Mouse (Mus musculus) midbrain, embryonic 10.5 days (tissue): Measurements from ENCODE around the gene Fam78b. TPM values are rescaled to one million over a fixed set of nuclear protein-coding genes. Genes with fewer than 3 reads are reported as not detected.

Experiments
- DNase-seq: peaks from one replicate; pipeline ENCODE4 v3.0.0-alpha.2; 2017; ENCODE audit warnings: low spot score
- H3K27ac ChIP-seq: fragments of 300-500 bp; sonication (generic); replicated peaks from 2 replicates; pipeline ENCODE4 v1.5.1; 2016; ENCODE audit warnings: mild to moderate bottlenecking
- H3K27me3 ChIP-seq: fragments of 300-500 bp; sonication (generic); 2 replicates; pipeline ENCODE4 v1.6.1; 2016; ENCODE audit warnings: low read depth, mild to moderate bottlenecking; ENCODE audit not compliant: poor library complexity, severe bottlenecking
- H3K36me3 ChIP-seq: fragments of 300-500 bp; sonication (generic); 2 replicates; pipeline ENCODE4 v1.6.1; 2016; ENCODE audit warnings: mild to moderate bottlenecking, moderate library complexity
- H3K4me1 ChIP-seq: fragments of 300-500 bp; sonication (generic); 2 replicates; pipeline ENCODE4 v1.6.1; 2016
- H3K4me3 ChIP-seq: fragments of 300-500 bp; sonication (generic); 2 replicates; pipeline ENCODE4 v1.5.1; 2016; ENCODE audit warnings: mild to moderate bottlenecking, moderate library complexity
- H3K9me3 ChIP-seq: fragments of 300-500 bp; sonication (generic); replicated peaks from 2 replicates; pipeline ENCODE4 v1.6.1; 2016; ENCODE audit warnings: mild to moderate bottlenecking
- WGBS: fragments of 180-500 bp; shearing (Covaris S2); methylation state at CpG from one replicate; pipeline ENCODE4 v1.1.7; 2016; 5-methylcytosine and 5-hydroxymethylcytosine counted together
- polyA plus RNA-seq: library from polyadenylated mRNA; unstranded; fragments of >200 nt; fragmentation: Nextera tagmentation; extraction: Ambion mirVana; gene quantifications from 2 replicates; pipeline ENCODE4 v1.2.1, GENCODE M21; 2016

Fam78b gene
- polyA plus RNA-seq, result 1.7 and 2.4 TPM in 2 replicates

DNA sequence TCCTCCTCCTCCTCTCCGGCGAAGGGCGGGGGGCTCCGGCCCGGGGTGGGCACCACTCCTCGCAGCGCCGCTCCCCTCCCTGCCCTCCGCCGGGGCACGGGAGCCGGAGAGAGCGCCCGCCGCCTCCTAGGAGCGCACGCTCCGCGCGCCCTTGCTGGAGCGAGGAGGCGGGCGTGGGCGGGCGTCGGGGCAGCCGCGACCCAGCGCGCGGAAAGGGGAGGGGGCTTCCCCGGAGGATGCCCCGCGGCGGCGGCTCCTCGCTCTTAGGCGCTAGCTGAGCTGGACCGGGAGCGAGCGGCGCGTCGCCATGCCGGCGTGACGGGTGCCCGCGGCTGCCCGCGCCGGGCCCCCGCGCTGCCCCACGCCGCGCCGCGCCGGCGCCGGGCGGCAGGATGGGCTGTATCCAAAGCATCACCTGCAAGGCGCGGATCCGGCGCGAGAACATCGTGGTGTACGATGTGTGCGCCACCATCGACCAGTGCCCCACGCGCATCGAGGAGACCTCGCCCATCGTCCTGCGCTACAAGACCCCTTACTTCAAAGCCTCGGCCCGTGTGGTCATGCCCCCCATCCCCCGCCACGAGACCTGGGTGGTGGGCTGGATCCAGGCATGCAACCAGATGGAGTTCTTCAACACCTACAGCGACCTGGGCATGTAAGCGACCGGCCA lies at the start of gene Fam78b:
TSS of gene Fam78b (plus strand) at position 244 of the 670 bp plus-strand sequence.
- WGBS, result under 1% methylated on average over 85 of the region's 85 CpGs
- peaks cover 39% of the 10 kb centered on the region for H3K27me3 ChIP-seq
- no peaks in the 10 kb centered on the region for H3K36me3 ChIP-seq
- no peaks in the 10 kb centered on the region for H3K9me3 ChIP-seq
- peak; percentile 51 for DNase-seq
- H3K4me3 ChIP-seq, result peak within 1 kb of the TSS; percentile 87
- peaks cover 30% of the 10 kb centered on the region for H3K4me1 ChIP-seq
- peak within 1 kb of the TSS; percentile 93 for H3K27ac ChIP-seq

DNA sequence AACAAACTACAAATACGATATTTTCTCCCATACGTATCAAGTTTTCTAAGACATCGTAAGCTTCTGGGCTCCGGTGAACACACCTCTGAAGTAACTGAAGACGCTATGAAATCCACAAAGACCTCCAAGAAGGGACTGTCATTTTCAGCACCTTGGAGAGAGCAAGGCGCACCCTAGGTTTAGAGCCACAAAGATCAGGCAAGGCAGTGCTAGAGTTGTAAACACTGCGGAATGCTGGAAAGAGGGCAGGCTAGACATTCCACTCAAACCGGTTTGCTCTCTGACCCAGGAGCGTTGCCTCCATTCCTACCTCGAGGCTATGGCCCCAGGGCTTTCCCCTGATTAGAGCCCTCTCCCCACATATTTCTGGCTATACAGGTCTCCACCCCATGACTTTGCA lies 36.7 kb upstream of the Fam78b start:
- no peak overlapping the region for H3K27ac ChIP-seq
- H3K36me3 ChIP-seq, result no peaks in the 10 kb centered on the region
- H3K27me3 ChIP-seq, result no peaks in the 10 kb centered on the region
- no peaks in the 10 kb centered on the region for H3K9me3 ChIP-seq
- no peak overlapping the region for H3K4me3 ChIP-seq
- WGBS, result 37% methylated on average over 10 of the region's 10 CpGs
- no peaks in the 10 kb centered on the region for H3K4me1 ChIP-seq
- peak; percentile 52 for DNase-seq

DNA sequence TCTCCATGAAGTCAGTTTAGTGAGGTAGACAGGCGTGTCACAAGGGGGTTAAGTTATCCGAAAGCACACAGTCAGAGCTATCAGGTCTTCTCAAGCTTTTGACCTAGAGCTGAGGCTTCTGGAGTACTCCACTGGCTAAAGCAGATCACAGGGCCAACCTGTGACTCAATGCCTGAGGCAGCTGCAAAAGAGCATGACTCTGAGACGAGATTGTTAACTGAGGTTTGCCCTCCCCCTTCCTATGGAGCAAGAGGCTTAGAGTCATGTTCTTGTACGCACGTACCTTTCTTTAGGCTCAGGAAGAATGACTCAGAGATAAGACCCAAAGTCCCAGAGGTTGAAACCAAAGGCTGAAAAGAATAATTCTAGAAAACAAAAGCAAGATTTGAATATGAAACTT lies 32.9 kb upstream of the Fam78b start:
- H3K36me3 ChIP-seq, result no peaks in the 10 kb centered on the region
- no peak overlapping the region for H3K4me3 ChIP-seq
- DNase-seq, result no peak
- H3K9me3 ChIP-seq, result no peaks in the 10 kb centered on the region
- no peaks in the 10 kb centered on the region for H3K27me3 ChIP-seq
- H3K4me1 ChIP-seq, result no peaks in the 10 kb centered on the region
- 82% methylated on average over 5 of the region's 5 CpGs for WGBS
- no peak overlapping the region for H3K27ac ChIP-seq

DNA sequence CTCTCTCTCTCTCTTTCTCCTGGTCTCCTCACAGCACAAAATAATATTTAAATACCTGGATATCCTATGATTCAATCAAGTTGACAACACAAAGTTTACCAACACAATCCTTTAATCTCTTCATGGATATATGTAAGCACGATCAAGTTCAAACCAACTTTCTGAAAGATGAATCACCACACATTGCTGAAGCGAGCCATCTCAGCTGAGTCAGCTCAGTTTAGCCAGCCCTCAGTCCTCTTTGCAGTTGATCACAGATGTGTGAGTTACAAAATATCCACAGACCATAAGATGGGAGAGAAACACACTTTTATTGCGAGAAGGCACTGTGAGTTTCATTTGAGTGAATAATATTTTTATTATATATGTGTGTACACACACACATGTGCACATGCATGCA lies 27.5 kb upstream of the Fam78b start:
- Histone ChIP-seq H3K27ac (no peak overlapping the region), H3K4me1 (no peaks in the 10 kb centered on the region), H3K36me3 (no peaks in the 10 kb centered on the region), H3K27me3 (no peaks in the 10 kb centered on the region), H3K9me3 (no peaks in the 10 kb centered on the region), H3K4me3 (no peak overlapping the region)
- no peak for DNase-seq
- WGBS, result 88% methylated on average over 3 of the region's 3 CpGs

DNA sequence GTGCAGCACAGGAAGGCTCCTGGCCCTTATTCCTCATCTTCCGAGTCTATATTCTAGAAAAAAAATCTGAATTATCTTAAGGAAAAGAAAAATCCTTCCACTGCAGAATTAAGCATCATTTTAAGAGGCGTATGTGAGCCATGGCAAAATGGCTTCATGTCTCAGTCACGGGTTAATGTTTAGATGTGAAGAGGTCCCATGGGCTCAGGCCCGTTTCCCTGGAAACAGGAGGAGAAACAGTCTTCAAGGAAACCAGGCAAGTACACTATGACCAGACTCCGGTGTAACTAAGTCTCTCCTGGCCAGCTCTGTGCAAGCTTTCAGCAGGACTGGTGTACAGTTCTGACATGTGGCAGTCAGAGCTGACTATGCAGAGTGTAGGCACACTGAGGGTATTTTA lies 22.6 kb upstream of the Fam78b start:
- 84% methylated on average over 5 of the region's 5 CpGs for WGBS
- no peaks in the 10 kb centered on the region for H3K9me3 ChIP-seq
- H3K4me1 ChIP-seq, result no peaks in the 10 kb centered on the region
- no peak overlapping the region for H3K4me3 ChIP-seq
- no peaks in the 10 kb centered on the region for H3K27me3 ChIP-seq
- no peak overlapping the region for H3K27ac ChIP-seq
- no peaks in the 10 kb centered on the region for H3K36me3 ChIP-seq
- DNase-seq, result no peak

DNA sequence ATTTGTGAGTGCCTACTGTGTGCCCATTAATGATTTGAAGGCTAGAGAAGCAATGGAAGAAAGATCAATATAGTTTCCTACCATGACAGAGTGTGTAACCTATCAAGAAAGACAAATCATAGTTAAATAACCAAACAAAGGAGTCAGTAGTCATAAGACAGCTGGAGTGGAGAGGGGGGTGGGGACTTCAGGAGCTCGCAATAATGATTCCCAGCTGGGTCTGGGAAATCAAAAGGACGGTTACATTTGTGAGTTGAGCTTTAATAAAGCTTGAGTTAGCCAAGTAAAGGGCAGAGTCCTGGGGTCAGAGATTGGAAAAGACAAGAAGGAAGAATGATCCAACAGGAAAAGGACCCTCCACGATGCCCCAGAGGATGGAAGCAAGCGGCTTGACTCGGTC lies 7.0 kb upstream of the Fam78b start:
- WGBS, result 80% methylated on average over 5 of the region's 5 CpGs
- H3K4me3 ChIP-seq, result no peak overlapping the region
- no peaks in the 10 kb centered on the region for H3K9me3 ChIP-seq
- H3K4me1 ChIP-seq, result no peaks in the 10 kb centered on the region
- DNase-seq, result no peak
- H3K27me3 ChIP-seq, result peaks cover 6% of the 10 kb centered on the region
- no peak overlapping the region for H3K27ac ChIP-seq
- H3K36me3 ChIP-seq, result no peaks in the 10 kb centered on the region

DNA sequence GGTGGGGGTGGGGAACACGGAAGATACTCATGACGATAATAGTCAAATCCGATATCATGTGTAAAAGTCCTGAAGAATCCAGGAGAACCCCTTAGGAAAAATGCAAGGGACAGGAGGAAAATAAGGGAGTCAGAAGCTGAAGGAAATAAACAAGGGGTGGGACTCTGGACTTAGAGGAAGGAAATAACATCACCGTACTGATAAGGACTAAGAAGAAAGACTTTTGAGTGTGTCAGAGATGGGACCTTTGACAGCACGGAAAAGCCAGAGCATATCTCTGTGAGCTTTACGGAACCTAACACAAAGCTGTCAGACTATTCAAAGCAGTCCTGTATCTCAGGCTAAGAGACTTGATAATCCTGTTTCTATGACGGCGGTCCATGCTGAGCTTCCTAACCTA lies 5.0 kb upstream of the Fam78b start:
- no peak for DNase-seq
- H3K4me1 ChIP-seq, result peaks cover 7% of the 10 kb centered on the region
- H3K9me3 ChIP-seq, result no peaks in the 10 kb centered on the region
- 92% methylated on average over 8 of the region's 8 CpGs for WGBS
- H3K27me3 ChIP-seq, result peaks cover 15% of the 10 kb centered on the region
- no peak overlapping the region for H3K27ac ChIP-seq
- H3K36me3 ChIP-seq, result no peaks in the 10 kb centered on the region
- no peak overlapping the region for H3K4me3 ChIP-seq

DNA sequence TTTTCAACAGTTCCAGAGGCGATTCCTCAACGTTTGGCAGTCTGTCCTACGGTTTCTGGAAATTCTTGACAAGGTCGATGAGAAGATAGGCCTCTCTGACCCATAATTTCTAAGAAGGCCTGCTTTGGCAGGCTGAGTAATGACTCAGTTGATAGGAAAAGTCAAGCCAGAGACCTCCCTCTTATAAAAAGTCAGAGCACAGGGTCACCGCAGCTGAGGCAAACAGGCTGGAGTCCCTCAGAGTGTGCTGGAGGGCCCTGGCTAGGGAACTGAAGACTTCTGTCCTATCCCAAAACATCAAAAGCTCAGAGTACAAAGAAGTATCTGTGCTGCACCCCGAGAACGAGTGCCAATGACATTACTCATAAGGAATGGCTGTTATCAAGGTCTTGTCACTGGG lies 4.4 kb upstream of the Fam78b start:
- DNase-seq, result no peak
- peaks cover 20% of the 10 kb centered on the region for H3K27me3 ChIP-seq
- peaks cover 11% of the 10 kb centered on the region for H3K4me1 ChIP-seq
- no peaks in the 10 kb centered on the region for H3K36me3 ChIP-seq
- H3K9me3 ChIP-seq, result no peaks in the 10 kb centered on the region
- no peak overlapping the region for H3K4me3 ChIP-seq
- 88% methylated on average over 7 of the region's 7 CpGs for WGBS
- no peak overlapping the region for H3K27ac ChIP-seq

DNA sequence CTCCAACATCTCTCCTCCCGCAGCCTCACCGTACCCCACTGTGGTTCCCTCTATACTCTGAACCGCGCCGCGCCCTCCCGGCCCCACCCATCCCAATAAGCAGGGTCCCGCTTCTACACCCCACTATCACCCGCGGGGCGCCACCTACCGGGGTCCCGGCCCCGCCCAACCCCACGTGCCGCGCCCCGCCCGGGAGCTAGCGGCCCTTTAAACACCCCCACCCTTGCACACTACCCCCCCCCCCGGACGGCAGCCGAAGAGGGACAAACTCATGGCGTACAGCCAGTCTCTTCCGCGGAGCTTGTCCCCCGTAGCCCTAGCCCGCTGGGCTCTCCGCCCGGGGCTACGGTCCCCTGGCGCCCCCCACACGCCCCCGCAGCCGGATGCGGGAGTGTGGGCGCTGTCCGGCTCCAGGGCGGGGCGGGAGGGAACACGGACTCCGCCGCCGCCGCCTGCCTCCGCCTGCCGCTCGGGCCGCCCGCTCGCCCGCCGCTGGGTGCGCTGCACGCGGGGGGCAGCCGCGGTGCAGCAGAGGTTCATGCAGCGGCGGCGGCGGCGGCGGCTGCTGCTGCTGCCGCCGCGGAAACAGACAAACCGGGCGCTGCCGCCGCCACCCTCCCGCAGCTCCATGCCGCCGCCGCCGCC lies 566 bp upstream of the Fam78b start:
- WGBS, result 0% methylated on average over 49 of the region's 76 CpGs
- no peaks in the 10 kb centered on the region for H3K36me3 ChIP-seq

DNA sequence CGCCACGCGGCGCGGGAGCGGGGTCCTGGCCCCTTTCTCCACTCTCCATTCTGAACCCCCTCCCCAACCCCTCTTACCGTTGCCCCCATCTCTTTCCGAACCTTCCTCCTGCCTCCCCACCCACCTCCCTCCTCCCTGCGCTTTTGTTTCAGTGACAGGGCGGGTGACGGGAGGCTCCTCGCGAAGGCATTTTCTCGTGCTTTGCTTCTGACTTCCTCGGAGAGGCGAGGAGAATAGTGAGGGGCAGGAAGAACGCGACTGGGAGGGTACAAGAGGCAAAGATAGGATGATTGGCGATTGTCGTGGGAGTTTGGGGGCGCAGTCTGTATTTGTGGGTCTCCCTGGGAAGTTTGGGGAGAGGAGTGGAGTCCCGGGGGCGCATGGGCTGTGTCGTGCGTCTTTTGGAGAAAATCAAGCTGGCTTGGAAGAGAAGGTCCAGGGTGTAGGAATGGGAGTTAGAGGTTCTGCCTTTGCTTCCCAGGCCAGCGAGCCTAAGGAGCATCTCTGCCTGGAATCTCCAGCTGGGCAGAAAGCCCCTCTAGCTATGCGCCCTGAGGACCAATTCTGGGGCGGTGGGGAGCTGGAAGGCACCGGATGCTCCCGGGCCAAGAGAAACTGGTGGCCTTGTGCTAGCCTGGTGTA lies 748 bp downstream of the Fam78b start:
- Histone ChIP-seq H3K27ac (peak overlapping the region; percentile 93), H3K36me3 (no peaks in the 10 kb centered on the region), H3K4me1 (peaks cover 30% of the 10 kb centered on the region), H3K4me3 (peak overlapping the region; percentile 87), H3K27me3 (peaks cover 39% of the 10 kb centered on the region), H3K9me3 (no peaks in the 10 kb centered on the region)
- under 1% methylated on average over 30 of the region's 30 CpGs for WGBS
- peak; percentile 42 for DNase-seq

More for the DNA sequence above, 566 bp upstream of the Fam78b start:
- Histone ChIP-seq H3K27ac (peak overlapping the region; percentile 93), H3K9me3 (no peaks in the 10 kb centered on the region), H3K27me3 (peaks cover 39% of the 10 kb centered on the region), H3K4me1 (peaks cover 30% of the 10 kb centered on the region), H3K4me3 (peak overlapping the region; percentile 87)
- DNase-seq, result peak; percentile 87

DNA sequence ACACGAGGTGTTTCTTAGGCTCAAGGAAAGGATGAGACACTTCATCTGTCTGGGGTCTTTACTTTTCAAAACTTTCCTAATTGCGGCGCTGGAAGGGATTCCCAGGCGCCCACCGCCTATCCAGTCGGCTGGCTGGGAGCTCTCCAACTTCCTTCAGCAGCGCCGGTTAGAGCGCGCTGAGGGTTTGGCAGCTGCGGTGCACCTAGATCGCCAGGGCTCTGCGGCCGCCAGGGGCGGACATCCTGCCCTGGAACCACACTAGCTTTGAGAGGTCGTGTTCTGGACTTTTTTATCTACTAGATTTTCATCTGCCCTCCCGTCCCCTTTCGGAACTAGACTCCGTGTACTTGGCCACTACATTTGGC lies 1.3 kb downstream of the Fam78b start:
- Histone ChIP-seq H3K9me3 (no peaks in the 10 kb centered on the region), H3K4me1 (peaks cover 30% of the 10 kb centered on the region), H3K27ac (peak overlapping the region; percentile 93), H3K36me3 (no peaks in the 10 kb centered on the region), H3K27me3 (peaks cover 39% of the 10 kb centered on the region), H3K4me3 (peak overlapping the region; percentile 87)
- WGBS, result under 1% methylated on average over 19 of the region's 19 CpGs
- peak; percentile 67 for DNase-seq

DNA sequence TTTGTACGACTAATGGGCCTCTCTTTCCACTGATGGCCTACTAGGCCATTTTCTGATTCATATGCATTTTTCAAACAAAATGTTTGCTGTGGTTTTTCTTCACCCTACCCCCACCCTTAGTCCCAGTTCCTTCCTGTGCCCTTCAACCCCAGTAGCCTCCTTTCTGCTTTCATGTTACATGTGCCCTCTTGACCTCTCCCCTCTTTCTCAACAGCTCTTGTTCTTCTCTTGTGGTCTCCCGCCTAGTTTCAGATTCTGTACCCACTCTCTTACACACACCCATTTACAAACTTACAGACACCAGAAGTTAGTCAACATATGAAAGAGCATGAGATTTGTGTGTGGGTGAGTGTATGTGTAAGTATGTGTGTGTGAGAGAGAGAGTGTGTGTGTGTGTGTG lies 3.4 kb downstream of the Fam78b start:
- WGBS, result 67% methylated on average over 2 of the region's 2 CpGs
- Histone ChIP-seq H3K27ac (no peak overlapping the region), H3K27me3 (peaks cover 29% of the 10 kb centered on the region), H3K4me3 (no peak overlapping the region), H3K36me3 (no peaks in the 10 kb centered on the region), H3K4me1 (peaks cover 42% of the 10 kb centered on the region), H3K9me3 (no peaks in the 10 kb centered on the region)
- no peak for DNase-seq

DNA sequence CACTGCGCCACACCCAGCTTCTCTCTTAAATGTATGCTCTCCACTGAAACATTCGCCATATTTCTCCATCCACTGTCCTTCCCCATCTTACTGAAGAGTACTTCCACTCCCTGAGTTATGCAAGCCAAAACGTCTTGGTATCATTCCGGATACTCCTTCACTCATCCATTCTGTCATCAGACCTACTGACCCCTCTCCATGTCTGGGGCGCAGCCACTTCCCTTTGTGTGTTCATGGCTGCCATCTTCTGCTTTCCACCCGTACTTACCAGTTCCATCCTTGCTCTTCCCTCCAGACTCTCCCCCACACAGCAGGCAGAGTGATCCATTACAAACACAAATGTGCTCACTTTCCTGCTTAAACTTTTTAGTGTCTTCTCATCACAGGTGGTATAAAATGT lies 6.1 kb downstream of the Fam78b start:
- no peak overlapping the region for H3K27ac ChIP-seq
- DNase-seq, result no peak
- H3K4me3 ChIP-seq, result no peak overlapping the region
- H3K4me1 ChIP-seq, result peaks cover 47% of the 10 kb centered on the region
- H3K27me3 ChIP-seq, result peaks cover 13% of the 10 kb centered on the region
- no peaks in the 10 kb centered on the region for H3K36me3 ChIP-seq
- 90% methylated on average over 6 of the region's 6 CpGs for WGBS
- no peaks in the 10 kb centered on the region for H3K9me3 ChIP-seq
